Mouse (Mus musculus) cortical plate, adult 2 months (tissue): ENCODE measurements around the gene Psmd14. TPM values are rescaled to one million over a fixed set of nuclear protein-coding genes. Genes with fewer than 3 reads are reported as not detected.
A peak's percentile ranks its signal among the peaks of the same experiment; 100 is the strongest.

Experiments used
- H3K27ac ChIP-seq: fragments of 200-500 bp; 2 replicates; pipeline ENCODE4 v1.5.1; 2012; ENCODE audit warnings: low read length, control low read depth, inconsistent platforms; ENCODE audit not compliant: insufficient read depth
- H3K4me1 ChIP-seq: fragments of 200-500 bp; 2 replicates; pipeline ENCODE4 v1.6.1; 2011; ENCODE audit warnings: low read length; ENCODE audit not compliant: control insufficient read depth, insufficient read depth
- H3K4me3 ChIP-seq: fragments of 200-500 bp; 2 replicates; pipeline ENCODE4 v1.5.1; 2011; ENCODE audit warnings: mild to moderate bottlenecking, low read length, control low read depth; ENCODE audit not compliant: insufficient read depth
- CTCF ChIP-seq: fragments of 200-500 bp; IDR thresholded peaks from 2 replicates; pipeline ENCODE4 v1.5.1; 2011; ENCODE audit warnings: mild to moderate bottlenecking, control low read depth, low read length; ENCODE audit not compliant: insufficient read depth; ENCODE audit errors: extremely low read depth
- POLR2A ChIP-seq: fragments of 200-500 bp; IDR thresholded peaks from 2 replicates; pipeline ENCODE4 v1.6.1; 2011; ENCODE audit warnings: mild to moderate bottlenecking, low read length, control low read depth; ENCODE audit not compliant: insufficient read depth; ENCODE audit errors: extremely low read depth
- polyA plus RNA-seq: library from polyadenylated mRNA; depleted of rRNA; stranded (reverse); fragments of >200 nt; gene quantifications from 2 replicates; pipeline ENCODE4 v1.2.3, GENCODE M21; 2012

The Psmd14 gene
- polyA plus RNA-seq, 1 experiment = 89.2 TPM

GRCm38 (mm10) chr2:61759234-61759855 lies 47.9 kb downstream of the Psmd14 start:
- Histone ChIP-seq H3K27ac (no peak overlapping the region), H3K4me1 (peaks cover 1% of the 10 kb centered on the region; the same call in 1 of the 2 replicates), H3K4me3 (no peak overlapping the region)
- TF ChIP-seq POLR2A (no peak), CTCF (no peak)

GRCm38 (mm10) chr2:61760044-61760443 lies 48.5 kb downstream of the Psmd14 start:
- H3K4me3 ChIP-seq = no peak overlapping the region
- no peak overlapping the region for H3K27ac ChIP-seq
- H3K4me1 ChIP-seq = peaks cover 1% of the 10 kb centered on the region; the same call in 1 of the 2 replicates
- TF ChIP-seq CTCF (no peak), POLR2A (no peak)

GRCm38 (mm10) chr2:61764470-61765105 lies 53.1 kb downstream of the Psmd14 start:
- Histone ChIP-seq H3K4me3 (no peak overlapping the region), H3K4me1 (no peaks in the 10 kb centered on the region; the same call in 1 of the 2 replicates), H3K27ac (no peak overlapping the region)
- no peak for TF ChIP-seq CTCF
- no peak for TF ChIP-seq POLR2A

GRCm38 (mm10) chr2:61765526-61765925 lies 54.0 kb downstream of the Psmd14 start:
- H3K27ac ChIP-seq = no peak overlapping the region
- H3K4me1 ChIP-seq = no peaks in the 10 kb centered on the region; the same call in 1 of the 2 replicates
- no peak for TF ChIP-seq POLR2A
- no peak for TF ChIP-seq CTCF
- H3K4me3 ChIP-seq = no peak overlapping the region

GRCm38 (mm10) chr2:61780794-61781193 lies 69.3 kb downstream of the Psmd14 start:
- no peaks in the 10 kb centered on the region for H3K4me1 ChIP-seq
- no peak overlapping the region for H3K4me3 ChIP-seq
- no peak overlapping the region for H3K27ac ChIP-seq
- TF ChIP-seq CTCF (no peak), POLR2A (no peak)

GRCm38 (mm10) chr2:61794960-61795359 lies 83.5 kb downstream of the Psmd14 start:
- Histone ChIP-seq H3K4me1 (no peaks in the 10 kb centered on the region), H3K27ac (no peak overlapping the region), H3K4me3 (no peak overlapping the region)
- TF ChIP-seq CTCF (no peak), POLR2A (no peak)

- H3K4me3 ChIP-seq = no peak overlapping the region
- TF ChIP-seq POLR2A = no peak
- no peak for TF ChIP-seq CTCF
Measured at GRCm38 (mm10) chr2:61798048-61798447, 86.6 kb downstream of the Psmd14 start.

GRCm38 (mm10) chr2:61802656-61803251 lies 91.3 kb downstream of the Psmd14 start, which contains the start of gene Tbr1:
Gene Tbr1, plus strand, starts transcription at chr2:61802930.
- peak within 1 kb of the TSS; percentile 88 for H3K4me3 ChIP-seq

More at GRCm38 (mm10) chr2:61798048-61798447, 86.6 kb downstream of the Psmd14 start:
- no peaks in the 10 kb centered on the region; the same call in 1 of the 2 replicates for H3K4me1 ChIP-seq
- H3K27ac ChIP-seq = no peak overlapping the region

GRCm38 (mm10) chr2:61803443-61804367 lies 92.2 kb downstream of the Psmd14 start:
- Histone ChIP-seq H3K4me1 (no peaks in the 10 kb centered on the region; the same call in 1 of the 2 replicates), H3K27ac (peak overlapping the region; percentile 80), H3K4me3 (peak overlapping the region; percentile 88)
- TF ChIP-seq POLR2A (0 out of 2 replicates have a peak, but pooled peaks have one; percentile 7), CTCF (no peak)

More at GRCm38 (mm10) chr2:61802656-61803251, 91.3 kb downstream of the Psmd14 start, which contains the start of gene Tbr1:
- H3K4me1 ChIP-seq = no peaks in the 10 kb centered on the region; the same call in 1 of the 2 replicates
- TF ChIP-seq CTCF = no peak
- TF ChIP-seq POLR2A = no peak
- H3K27ac ChIP-seq = peak within 1 kb of the TSS; percentile 80
